Mouse (Mus musculus) liver, embryonic 11.5 days (tissue): ENCODE data around the gene Mc1r. TPM values are rescaled to one million over a fixed set of nuclear protein-coding genes. Genes with fewer than 3 reads are reported as not detected.

Experiments used
- ATAC-seq: fragments of 200-750 bp; cut with Nextera tagmentation; replicated peaks from 2 replicates; pipeline ENCODE4 v1.8.0; 2017; ENCODE audit warnings: moderate number of reproducible peaks, mild to moderate bottlenecking, moderate TSS enrichment, moderate library complexity; ENCODE audit not compliant: low FRiP score
- DNase-seq: peaks from one replicate; pipeline ENCODE4 v3.0.0-alpha.2; 2017; ENCODE audit warnings: low spot score
- H3K27ac ChIP-seq: fragments of 300-500 bp; sonication (generic); 2 replicates; pipeline ENCODE4 v1.5.1; 2014; ENCODE audit warnings: mild to moderate bottlenecking, low read depth, low read length, control low read depth
- H3K27me3 ChIP-seq: fragments of 300-500 bp; sonication (generic); replicated peaks from 2 replicates; pipeline ENCODE4 v1.6.1; 2014; ENCODE audit warnings: low read length, mixed read lengths; ENCODE audit not compliant: control insufficient read depth, insufficient read depth
- H3K36me3 ChIP-seq: fragments of 300-500 bp; sonication (generic); 2 replicates; pipeline ENCODE4 v1.6.1; 2014; ENCODE audit warnings: mild to moderate bottlenecking, low read length, moderate library complexity, mixed read lengths; ENCODE audit not compliant: control insufficient read depth, insufficient read depth
- H3K4me1 ChIP-seq: fragments of 300-500 bp; sonication (generic); replicated peaks from 2 replicates; pipeline ENCODE4 v1.6.1; 2014; ENCODE audit warnings: low read length, mixed read lengths; ENCODE audit not compliant: control insufficient read depth, insufficient read depth
- H3K4me2 ChIP-seq: fragments of 300-500 bp; sonication (generic); 2 replicates; pipeline ENCODE4 v1.6.1; 2014; ENCODE audit warnings: mild to moderate bottlenecking, control low read depth, moderate library complexity
- H3K4me3 ChIP-seq: fragments of 300-500 bp; sonication (generic); 2 replicates; pipeline ENCODE4 v1.5.1; 2014; ENCODE audit warnings: low read depth, low read length, control low read depth
- H3K9ac ChIP-seq: fragments of 300-500 bp; sonication (generic); 2 replicates; pipeline ENCODE4 v1.6.1; 2014; ENCODE audit warnings: low read depth, low read length, control low read depth
- H3K9me3 ChIP-seq: fragments of 300-500 bp; sonication (generic); 2 replicates; pipeline ENCODE4 v1.6.1; 2016; ENCODE audit warnings: low read length, inconsistent platforms, mixed read lengths; ENCODE audit not compliant: control insufficient read depth
- WGBS: fragments of 180-500 bp; shearing (Covaris S2); extraction: QIAGEN DNeasy Blood & Tissue Kit; methylation state at CpG from one replicate; pipeline ENCODE4 v1.1.7; 2014; 5-methylcytosine and 5-hydroxymethylcytosine counted together
- polyA plus RNA-seq: library from polyadenylated mRNA; unstranded; fragments of >200 nt; fragmentation: Nextera tagmentation; extraction: Ambion mirVana; gene quantifications from 2 replicates; pipeline ENCODE4 v1.2.1, GENCODE M21; 2014

Mc1r gene
- polyA plus RNA-seq, 1 experiment from 2014 or later: 0.04 TPM

DNA sequence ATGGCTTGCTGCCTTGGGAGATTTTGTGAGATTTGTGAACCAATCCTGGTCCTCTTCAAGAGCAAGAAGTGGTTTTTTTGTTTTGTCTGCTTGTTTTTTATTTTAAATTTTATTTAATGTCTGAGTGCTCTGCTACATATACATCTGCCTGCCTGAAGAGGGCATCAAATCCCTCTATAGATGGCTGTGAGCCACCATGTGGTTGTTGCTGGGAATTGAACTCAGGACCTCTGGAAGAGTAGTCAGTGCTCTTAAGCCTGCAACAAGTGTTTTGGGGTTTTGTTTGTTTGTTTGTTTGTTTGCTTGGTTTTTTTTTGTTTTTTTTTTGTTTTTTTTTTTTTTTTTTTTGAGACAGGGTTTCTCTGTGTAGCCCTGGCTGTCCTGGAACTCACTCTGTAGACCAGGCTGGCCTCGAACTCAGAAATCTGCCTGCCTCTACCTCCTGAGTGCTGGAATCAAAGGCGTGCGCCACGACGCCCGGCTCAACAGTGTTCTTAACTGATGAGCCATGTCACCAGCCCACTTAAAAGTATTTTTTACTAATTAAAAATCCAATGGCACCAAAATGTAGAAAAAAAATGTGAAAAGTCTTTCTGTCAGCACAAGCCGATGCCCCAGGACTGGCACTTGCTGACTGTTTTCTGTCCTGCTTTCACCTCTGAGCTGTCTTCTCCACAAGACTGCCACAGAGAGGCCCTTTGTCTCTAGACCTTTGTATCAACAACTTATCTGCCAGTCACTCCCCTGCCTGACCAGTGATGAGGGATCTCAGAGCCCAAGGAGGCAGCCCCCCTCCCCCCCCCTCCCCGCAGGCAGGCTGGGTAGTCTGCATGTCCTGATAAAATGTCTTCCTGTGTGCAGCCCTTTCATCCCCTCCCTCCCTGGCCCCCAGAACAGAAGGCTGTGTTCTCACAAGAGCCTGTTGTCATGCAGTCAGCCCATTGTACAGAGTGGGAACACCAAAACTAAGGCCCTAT is 9.3 kb downstream of the Mc1r start:
- 47% methylated on average over 8 of the region's 8 CpGs for WGBS
- Histone ChIP-seq H3K27me3 (peaks cover 33% of the 10 kb centered on the region), H3K27ac (peak overlapping the region; percentile 84), H3K36me3 (no peaks in the 10 kb centered on the region), H3K4me1 (peaks cover 22% of the 10 kb centered on the region), H3K4me2 (peak overlapping the region; percentile 41), H3K9me3 (no peaks in the 10 kb centered on the region), H3K9ac (no peak overlapping the region), H3K4me3 (no peak overlapping the region)
- peak; percentile 70 for DNase-seq
- ATAC-seq: peak; percentile 89

DNA sequence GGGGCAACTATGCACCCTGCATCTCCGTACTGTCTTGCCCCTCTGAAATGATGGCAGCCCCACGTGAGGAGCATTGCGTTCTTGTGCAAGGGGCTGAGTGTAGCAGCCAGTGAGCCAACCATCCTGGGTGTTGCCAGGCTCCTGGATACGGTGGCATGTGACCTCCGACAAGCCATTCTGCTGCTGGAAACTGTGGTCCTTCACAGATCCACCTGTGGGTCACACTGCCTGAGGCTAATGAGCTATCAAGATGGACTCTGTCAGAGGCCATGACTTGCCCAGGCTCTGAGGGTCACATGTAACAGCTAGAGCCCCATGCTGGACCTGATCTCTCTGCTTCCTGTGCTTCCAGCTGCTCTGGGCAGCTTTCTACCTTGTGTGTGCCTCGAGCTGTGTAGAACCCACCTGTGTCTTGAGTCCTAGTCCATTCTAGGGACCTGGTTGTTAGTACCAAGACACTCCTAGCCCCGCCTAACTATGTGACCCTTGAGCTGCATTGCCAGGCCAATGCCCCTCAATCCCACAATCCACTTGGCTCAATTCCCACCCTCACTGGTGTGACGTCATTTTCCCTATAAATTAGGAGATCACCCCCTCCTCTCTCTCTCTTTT is 10.1 kb downstream of the Mc1r start:
- no peaks in the 10 kb centered on the region for H3K36me3 ChIP-seq
- no peak overlapping the region for H3K4me3 ChIP-seq
- H3K27ac ChIP-seq: peak overlapping the region; percentile 84
- peaks cover 17% of the 10 kb centered on the region for H3K4me1 ChIP-seq
- no peaks in the 10 kb centered on the region for H3K9me3 ChIP-seq
- 69% methylated on average over 8 of the region's 8 CpGs for WGBS
- H3K4me2 ChIP-seq: peak overlapping the region; percentile 41
- no peak for DNase-seq
- peaks cover 25% of the 10 kb centered on the region for H3K27me3 ChIP-seq
- 0 out of 2 replicates have a peak overlapping the region, but pooled peaks have one; percentile 22 for H3K9ac ChIP-seq
- no peak; the same call in none of the 2 replicates for ATAC-seq

DNA sequence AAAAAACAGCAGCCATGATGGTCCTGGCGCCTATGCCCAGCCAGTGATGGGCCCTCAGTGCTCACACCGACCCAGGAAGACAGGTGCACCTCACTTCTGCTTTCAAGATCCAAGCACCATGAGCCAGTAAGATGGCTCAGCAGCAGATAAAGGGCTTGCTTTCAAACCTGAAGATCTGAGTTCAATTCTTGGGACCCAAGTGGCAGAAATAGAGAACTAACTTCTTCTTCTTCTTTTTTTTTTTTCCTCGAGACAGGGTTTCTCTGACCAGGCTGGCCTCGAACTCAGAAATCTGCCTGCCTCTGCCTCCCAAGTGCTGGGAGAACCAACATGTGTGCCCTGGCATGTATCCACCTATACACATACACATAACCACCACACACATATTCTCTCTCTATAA is 12.8 kb downstream of the Mc1r start:
- Histone ChIP-seq H3K9ac (no peak overlapping the region), H3K27me3 (peaks cover 3% of the 10 kb centered on the region; the same call in 1 of the 2 replicates), H3K9me3 (no peaks in the 10 kb centered on the region), H3K4me1 (peaks cover 13% of the 10 kb centered on the region), H3K4me3 (no peak overlapping the region), H3K27ac (no peak overlapping the region), H3K4me2 (no peak overlapping the region), H3K36me3 (no peaks in the 10 kb centered on the region)
- 77% methylated on average over 4 of the region's 4 CpGs for WGBS
- DNase-seq (no peak), ATAC-seq (no peak)

DNA sequence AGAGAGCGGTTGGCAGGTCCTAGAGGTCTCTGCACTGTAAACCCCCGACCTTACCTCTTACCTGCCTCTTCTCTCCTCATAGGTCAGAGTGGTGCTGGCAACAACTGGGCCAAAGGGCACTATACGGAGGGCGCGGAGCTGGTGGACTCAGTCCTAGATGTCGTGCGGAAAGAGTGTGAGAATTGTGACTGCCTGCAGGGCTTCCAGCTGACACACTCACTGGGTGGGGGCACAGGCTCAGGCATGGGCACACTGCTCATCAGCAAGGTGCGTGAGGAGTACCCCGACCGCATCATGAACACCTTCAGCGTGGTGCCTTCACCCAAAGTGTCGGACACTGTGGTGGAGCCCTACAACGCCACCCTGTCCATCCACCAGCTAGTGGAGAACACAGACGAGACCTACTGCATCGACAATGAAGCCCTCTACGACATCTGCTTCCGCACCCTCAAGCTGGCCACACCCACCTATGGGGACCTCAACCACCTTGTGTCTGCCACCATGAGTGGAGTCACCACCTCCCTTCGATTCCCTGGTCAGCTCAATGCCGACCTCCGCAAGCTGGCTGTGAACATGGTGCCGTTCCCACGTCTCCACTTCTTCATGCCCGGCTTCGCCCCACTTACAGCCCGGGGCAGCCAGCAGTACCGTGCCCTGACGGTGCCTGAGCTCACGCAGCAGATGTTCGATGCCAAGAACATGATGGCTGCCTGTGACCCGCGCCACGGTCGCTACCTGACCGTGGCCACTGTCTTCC is 13.8 kb downstream of the Mc1r start:
- no peak overlapping the region for H3K4me3 ChIP-seq
- no peak overlapping the region for H3K4me2 ChIP-seq
- no peaks in the 10 kb centered on the region for H3K36me3 ChIP-seq
- no peak overlapping the region for H3K27ac ChIP-seq
- peaks cover 3% of the 10 kb centered on the region; the same call in 1 of the 2 replicates for H3K27me3 ChIP-seq
- DNase-seq (no peak), ATAC-seq (no peak)
- no peak overlapping the region for H3K9ac ChIP-seq
- WGBS: 91% methylated on average over 34 of the region's 34 CpGs
- H3K9me3 ChIP-seq: no peaks in the 10 kb centered on the region
- H3K4me1 ChIP-seq: peaks cover 13% of the 10 kb centered on the region

DNA sequence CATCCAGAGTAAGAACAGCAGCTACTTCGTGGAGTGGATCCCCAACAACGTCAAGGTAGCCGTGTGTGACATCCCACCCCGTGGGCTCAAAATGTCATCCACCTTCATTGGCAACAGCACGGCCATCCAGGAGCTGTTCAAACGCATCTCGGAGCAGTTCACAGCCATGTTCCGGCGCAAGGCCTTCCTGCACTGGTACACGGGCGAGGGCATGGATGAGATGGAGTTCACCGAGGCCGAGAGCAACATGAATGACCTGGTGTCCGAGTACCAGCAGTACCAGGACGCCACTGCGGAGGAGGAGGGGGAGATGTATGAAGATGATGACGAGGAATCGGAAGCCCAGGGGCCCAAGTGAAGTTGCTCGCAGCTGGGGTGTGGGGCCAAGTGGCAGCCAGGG is 14.4 kb downstream of the Mc1r start:
- Histone ChIP-seq H3K27me3 (peaks cover 3% of the 10 kb centered on the region; the same call in 1 of the 2 replicates), H3K36me3 (no peaks in the 10 kb centered on the region), H3K9ac (no peak overlapping the region), H3K27ac (no peak overlapping the region), H3K4me1 (peaks cover 13% of the 10 kb centered on the region), H3K9me3 (0 out of 2 replicates have a peak, but pooled peaks cover 2% of the 10 kb centered on the region), H3K4me2 (no peak overlapping the region), H3K4me3 (no peak overlapping the region)
- DNase-seq (no peak), ATAC-seq (no peak)
- 88% methylated on average over 19 of the region's 19 CpGs for WGBS

DNA sequence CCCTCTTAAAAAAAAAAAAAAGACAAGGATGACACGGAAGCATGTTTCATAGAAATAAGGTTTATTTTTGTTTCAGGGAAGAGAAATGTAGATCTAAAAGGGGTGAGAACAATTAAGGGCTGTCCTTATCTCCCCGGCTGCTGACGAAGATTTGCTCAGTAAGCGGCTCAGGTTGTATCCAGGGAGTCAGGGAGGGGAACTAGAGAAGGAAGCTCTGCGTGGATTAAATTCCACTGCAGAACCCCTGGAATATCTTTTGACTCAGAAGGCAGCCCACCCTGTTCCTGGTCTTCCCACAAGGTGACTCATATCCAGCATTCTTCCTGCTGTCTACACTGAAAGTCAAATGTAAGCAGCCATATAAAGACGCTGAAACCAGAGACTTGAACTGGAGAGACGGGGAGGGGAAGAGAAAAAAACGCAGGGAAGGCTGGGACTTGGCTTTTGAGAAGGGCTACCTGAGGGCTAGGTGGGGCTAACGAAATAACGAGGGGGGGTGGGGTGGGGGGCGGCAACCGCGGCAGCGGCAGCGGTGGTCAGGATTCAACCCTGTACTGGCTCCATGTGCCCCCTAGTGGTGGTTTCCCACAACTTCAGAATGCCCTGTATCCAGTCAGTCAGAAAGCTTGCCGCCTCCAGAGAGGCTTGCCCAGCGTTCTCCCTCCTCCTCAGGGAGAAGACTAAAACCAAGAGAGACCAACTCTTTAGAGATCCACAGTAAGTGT is 15.3 kb downstream of the Mc1r start:
- 7% methylated on average over 16 of the region's 17 CpGs for WGBS
- Histone ChIP-seq H3K4me1 (peaks cover 6% of the 10 kb centered on the region), H3K4me3 (peak overlapping the region; percentile 34), H3K9me3 (peaks cover 9% of the 10 kb centered on the region; the same call in 1 of the 2 replicates), H3K4me2 (peak overlapping the region; percentile 63), H3K27me3 (no peaks in the 10 kb centered on the region), H3K36me3 (no peaks in the 10 kb centered on the region), H3K27ac (no peak overlapping the region), H3K9ac (0 out of 2 replicates have a peak overlapping the region, but pooled peaks have one; percentile 22)
- DNase-seq (peak; percentile 71), ATAC-seq (peak; percentile 65)

DNA sequence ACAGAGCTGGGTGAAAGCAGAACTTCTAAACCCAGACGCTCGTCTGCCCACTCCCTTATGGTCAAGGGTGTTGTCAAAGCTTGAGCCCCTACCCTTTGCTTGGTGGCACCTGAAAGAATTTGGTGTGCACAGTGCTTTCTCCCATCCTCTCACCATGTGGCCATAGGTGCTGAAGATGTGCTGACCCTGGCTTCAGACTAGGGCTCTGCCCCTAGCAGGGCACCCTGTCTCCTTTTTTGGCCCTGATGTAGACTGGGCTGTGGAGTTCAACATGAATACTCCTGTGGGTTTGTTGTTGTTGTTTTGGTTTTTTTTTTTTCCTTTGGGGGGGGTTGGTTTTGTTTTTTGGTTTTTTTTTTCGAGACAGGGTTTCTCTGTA is 15.9 kb downstream of the Mc1r start:
- DNase-seq: no peak
- ATAC-seq: no peak
- H3K9ac ChIP-seq: 0 out of 2 replicates have a peak overlapping the region, but pooled peaks have one; percentile 14

DNA sequence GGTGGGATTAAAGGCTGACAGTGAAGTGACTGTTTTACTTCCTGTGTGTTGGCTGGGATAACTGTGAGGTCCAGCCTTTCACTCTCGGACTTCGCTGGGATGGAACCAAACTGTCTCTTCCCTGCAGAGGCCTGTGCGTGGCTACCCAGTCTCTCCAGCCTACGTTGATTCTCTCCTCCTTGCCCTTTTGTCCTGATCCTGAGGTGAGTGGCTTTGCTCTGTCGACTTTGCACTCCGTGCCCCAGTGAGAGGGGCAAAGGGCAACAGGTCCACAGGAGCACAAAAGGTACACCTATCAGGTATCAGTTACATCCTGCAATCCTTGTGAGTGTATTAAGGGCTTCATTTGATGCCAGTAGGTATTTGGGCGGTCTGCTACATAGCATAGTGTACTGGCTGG is 16.5 kb downstream of the Mc1r start, which contains the start of gene Def8:
TSS of gene Def8 (plus strand) at position 87 of the 400 bp plus-strand sequence.
- Histone ChIP-seq H3K4me1 (peaks cover 4% of the 10 kb centered on the region), H3K4me3 (peak within 1 kb of the TSS; percentile 34), H3K9me3 (peaks cover 21% of the 10 kb centered on the region), H3K27me3 (no peaks in the 10 kb centered on the region), H3K27ac (no peak within 1 kb of the TSS), H3K36me3 (no peaks in the 10 kb centered on the region), H3K4me2 (peak within 1 kb of the TSS; percentile 63), H3K9ac (0 out of 2 replicates have a peak within 1 kb of the TSS, but pooled peaks have one; percentile 14)
- 74% methylated on average over 7 of the region's 7 CpGs for WGBS
- ATAC-seq (no peak), DNase-seq (no peak)

More for the DNA sequence above, 15.9 kb downstream of the Mc1r start:
- WGBS: 9% methylated on average over 3 of the region's 3 CpGs
- H3K4me2 ChIP-seq: peak overlapping the region; percentile 63
- H3K9me3 ChIP-seq: peaks cover 15% of the 10 kb centered on the region
- no peaks in the 10 kb centered on the region for H3K36me3 ChIP-seq
- peaks cover 4% of the 10 kb centered on the region for H3K4me1 ChIP-seq
- no peak overlapping the region for H3K4me3 ChIP-seq
- H3K27ac ChIP-seq: no peak overlapping the region
- H3K27me3 ChIP-seq: no peaks in the 10 kb centered on the region
